Mouse (Mus musculus) ES-E14 (cell line): Measurements from ENCODE around the gene Rab36. TPM values are rescaled to one million over a fixed set of nuclear protein-coding genes. Genes with fewer than 3 reads are reported as not detected.

Experiments
- DNase-seq: peaks from one replicate; pipeline ENCODE4 v3.0.0-alpha.2; 2013; ENCODE audit warnings: low read depth, low spot score
- H3K27ac ChIP-seq: 2 replicates; pipeline ENCODE4 v1.5.1; 2012; ENCODE audit warnings: low read depth, mild to moderate bottlenecking, low read length, moderate library complexity, mixed read lengths; ENCODE audit not compliant: poor library complexity, insufficient read depth, severe bottlenecking
- H3K36me3 ChIP-seq: 2 replicates; pipeline ENCODE4 v1.6.1; 2012; ENCODE audit warnings: mild to moderate bottlenecking, low read length, moderate library complexity, mixed read lengths; ENCODE audit not compliant: control insufficient read depth, poor library complexity, insufficient read depth, severe bottlenecking
- H3K4me1 ChIP-seq, 2 experiments: fragments of 150-350 bp in 1 of 2; sonication (generic) in 1 of 2; 2 replicates each; pipeline ENCODE4 v1.6.1; 2012; ENCODE audit warnings: low read length in 2 of 2, mild to moderate bottlenecking in 1 of 2, mixed read lengths in 1 of 2; ENCODE audit not compliant: control insufficient read depth in 2 of 2, insufficient read depth in 2 of 2, poor library complexity in 1 of 2
- H3K4me3 ChIP-seq, 2 experiments: fragments of 150-350 bp in 1 of 2; sonication (generic) in 1 of 2; 2 replicates each; pipeline ENCODE4 v1.5.1; 2012; ENCODE audit warnings: low read length in 2 of 2, low read depth in 1 of 2, mild to moderate bottlenecking in 1 of 2, mixed read lengths in 1 of 2; ENCODE audit not compliant: insufficient read depth in 1 of 2, poor library complexity in 1 of 2, severe bottlenecking in 1 of 2
- H3K9ac ChIP-seq: 2 replicates; pipeline ENCODE4 v1.6.1; 2012; ENCODE audit warnings: low read depth, mild to moderate bottlenecking, low read length, mixed read lengths; ENCODE audit not compliant: poor library complexity, insufficient read depth, severe bottlenecking
- H3K9me3 ChIP-seq: fragments of 150-350 bp; sonication (generic); 2 replicates; pipeline ENCODE4 v1.6.1; 2012; ENCODE audit warnings: low read depth, mild to moderate bottlenecking, low read length; ENCODE audit not compliant: control insufficient read depth, insufficient read depth
- CHD2 ChIP-seq: IDR thresholded peaks from 2 replicates; pipeline ENCODE4 v1.6.1; 2014; ENCODE audit warnings: mild to moderate bottlenecking, low read depth, low read length, inconsistent platforms
- HCFC1 ChIP-seq: IDR thresholded peaks from 2 replicates; pipeline ENCODE4 v1.6.1; 2012; ENCODE audit warnings: low read length, inconsistent platforms, borderline replicate concordance; ENCODE audit not compliant: insufficient read depth
- MAFK ChIP-seq: IDR thresholded peaks from 2 replicates; pipeline ENCODE4 v1.6.1; 2014; ENCODE audit warnings: mild to moderate bottlenecking, low read depth, low read length, inconsistent platforms; ENCODE audit not compliant: insufficient read depth
- ZC3H11A ChIP-seq: IDR thresholded peaks from 2 replicates; pipeline ENCODE4 v1.6.1; 2012; ENCODE audit warnings: low read depth, mild to moderate bottlenecking, inconsistent platforms, low read length, borderline replicate concordance
- ZNF384 ChIP-seq: IDR thresholded peaks from 2 replicates; pipeline ENCODE4 v1.6.1; 2012; ENCODE audit warnings: low read depth, low read length, inconsistent platforms
- in situ Hi-C, 2 experiments: fragments of 600-800 bp; cut with MboI; formaldehyde crosslinking; loops; one replicate each; pipeline ENCODE4 v1.15.1; 2025; ENCODE audit warnings: low sequenced_read_pairs in 2 of 2, inconsistent platforms in 1 of 2; ENCODE audit not compliant: unreplicated experiment in 2 of 2
- total RNA-seq: library from RNA; depleted of rRNA; stranded (reverse); fragments of 300-350 nt; gene quantifications from 2 replicates; pipeline ENCODE4 v1.2.3, GENCODE M21; 2012; rRNA removed

Gene Rab36
- total RNA-seq, 1 experiment = 0.98 TPM

- Histone ChIP-seq H3K36me3 (no peaks in the 10 kb centered on the region), H3K27ac (no peak overlapping the region), H3K9me3 (no peaks in the 10 kb centered on the region), H3K9ac (no peak overlapping the region), H3K4me3 (no peak overlapping the region), H3K4me1 (peaks cover 0 to 4% of the 10 kb centered on the region in 2 experiments; a peak in 2 of 4 replicates)
- TF ChIP-seq ZC3H11A = no peak
- TF ChIP-seq MAFK = peak; percentile 99
- no peak for TF ChIP-seq HCFC1
- DNase-seq = no peak
- in situ Hi-C loops = no loop called here
Observed at GRCm38 (mm10) chr10:75094338-75094737, 57.5 kb downstream of the Rab36 start.

GRCm38 (mm10) chr10:75095216-75095615, 58.4 kb downstream of the Rab36 start:
- Histone ChIP-seq H3K4me1 (peaks cover 3 to 4% of the 10 kb centered on the region in 2 experiments; a peak in 3 of 4 replicates), H3K9ac (no peak overlapping the region), H3K36me3 (no peaks in the 10 kb centered on the region), H3K27ac (no peak overlapping the region), H3K9me3 (no peaks in the 10 kb centered on the region), H3K4me3 (no peak overlapping the region)
- in situ Hi-C loops = no loop called here
- TF ChIP-seq MAFK (no peak), HCFC1 (no peak), CHD2 (no peak), ZC3H11A (no peak)
- DNase-seq = no peak

GRCm38 (mm10) chr10:75098446-75099183, 61.8 kb downstream of the Rab36 start:
- Histone ChIP-seq H3K4me3 (no peak overlapping the region), H3K36me3 (no peaks in the 10 kb centered on the region), H3K9me3 (no peaks in the 10 kb centered on the region), H3K27ac (no peak overlapping the region), H3K4me1 (peaks cover 0 to 4% of the 10 kb centered on the region in 2 experiments; a peak in 2 of 4 replicates), H3K9ac (no peak overlapping the region)
- in situ Hi-C loops = no loop called here
- DNase-seq = no peak
- TF ChIP-seq ZC3H11A (no peak), ZNF384 (no peak), HCFC1 (no peak), CHD2 (no peak), MAFK (no peak)

- no peak overlapping the region for H3K9ac ChIP-seq
- no peak overlapping the region for H3K27ac ChIP-seq
- in situ Hi-C loops = no loop called here
- no peaks in the 10 kb centered on the region for H3K36me3 ChIP-seq
- no peak for TF ChIP-seq CHD2
- TF ChIP-seq MAFK = no peak
- no peak for TF ChIP-seq ZC3H11A
- TF ChIP-seq HCFC1 = no peak
- TF ChIP-seq ZNF384 = no peak
- H3K4me3 ChIP-seq = no peak overlapping the region
- no peaks in the 10 kb centered on the region for H3K9me3 ChIP-seq
- DNase-seq = no peak
- peaks cover 3 to 17% of the 10 kb centered on the region in 2 experiments; a peak in 3 of 4 replicates for H3K4me1 ChIP-seq
Observed at GRCm38 (mm10) chr10:75100298-75100697, 63.4 kb downstream of the Rab36 start.

- H3K36me3 ChIP-seq = no peaks in the 10 kb centered on the region
- no peak for TF ChIP-seq HCFC1
- H3K9ac ChIP-seq = no peak overlapping the region
- H3K4me1 ChIP-seq = peaks cover 7 to 26% of the 10 kb centered on the region in 2 experiments; a peak in 3 of 4 replicates
- in situ Hi-C loops = no loop called here
- H3K9me3 ChIP-seq = no peaks in the 10 kb centered on the region
- H3K27ac ChIP-seq = no peak overlapping the region
- no peak overlapping the region for H3K4me3 ChIP-seq
- no peak for DNase-seq
Observed at GRCm38 (mm10) chr10:75103502-75103901, 66.6 kb downstream of the Rab36 start.

Other genes with a start within 250 kb of the Rab36 start
- 5.9 and 7.8 TPM in 2 replicates for gene Gnaz, start 69.9 kb upstream of the Rab36 start, total RNA-seq
- gene Rsph14, start 4.5 kb upstream of the Rab36 start, total RNA-seq = 0.18 TPM in 1 of 2 replicates, not detected in the other
- gene Bcr, start 23.5 kb downstream of the Rab36 start, total RNA-seq = 17.9 and 19.5 TPM in 2 replicates
- 23.5 TPM in 2 replicates for gene Specc1l, start 175.0 kb downstream of the Rab36 start, total RNA-seq